Mouse (Mus musculus) gastrocnemius, postnatal 4 days (tissue): Measurements from ENCODE around the gene Gm2115. TPM values are rescaled to one million over a fixed set of nuclear protein-coding genes. Genes with fewer than 3 reads are reported as not detected.

Experiments used
- DNase-seq, 2 experiments: peaks; one replicate each; pipeline ENCODE4 v3.0.0; 2021 to 2022; ENCODE audit warnings: low spot score in 2 of 2, mixed read lengths in 2 of 2
- long read RNA-seq, 2 experiments: library from polyadenylated mRNA; stranded (forward); transcript quantifications; one replicate each; pipeline ENCODE4 v2.0.0; 2021
- total RNA-seq, 2 experiments: library from RNA; stranded (reverse); gene quantifications; 2 replicates each; pipeline ENCODE4 v1.2.3; 2021

Gene Gm2115
- total RNA-seq = 1 to 10 TPM in 1 of 2 experiments, under 1 TPM in 1; 0.96 to 1.4 TPM
- long read RNA-seq, experiment 1 = 0 reads
- long read RNA-seq, experiment 2 = 0 reads

DNA sequence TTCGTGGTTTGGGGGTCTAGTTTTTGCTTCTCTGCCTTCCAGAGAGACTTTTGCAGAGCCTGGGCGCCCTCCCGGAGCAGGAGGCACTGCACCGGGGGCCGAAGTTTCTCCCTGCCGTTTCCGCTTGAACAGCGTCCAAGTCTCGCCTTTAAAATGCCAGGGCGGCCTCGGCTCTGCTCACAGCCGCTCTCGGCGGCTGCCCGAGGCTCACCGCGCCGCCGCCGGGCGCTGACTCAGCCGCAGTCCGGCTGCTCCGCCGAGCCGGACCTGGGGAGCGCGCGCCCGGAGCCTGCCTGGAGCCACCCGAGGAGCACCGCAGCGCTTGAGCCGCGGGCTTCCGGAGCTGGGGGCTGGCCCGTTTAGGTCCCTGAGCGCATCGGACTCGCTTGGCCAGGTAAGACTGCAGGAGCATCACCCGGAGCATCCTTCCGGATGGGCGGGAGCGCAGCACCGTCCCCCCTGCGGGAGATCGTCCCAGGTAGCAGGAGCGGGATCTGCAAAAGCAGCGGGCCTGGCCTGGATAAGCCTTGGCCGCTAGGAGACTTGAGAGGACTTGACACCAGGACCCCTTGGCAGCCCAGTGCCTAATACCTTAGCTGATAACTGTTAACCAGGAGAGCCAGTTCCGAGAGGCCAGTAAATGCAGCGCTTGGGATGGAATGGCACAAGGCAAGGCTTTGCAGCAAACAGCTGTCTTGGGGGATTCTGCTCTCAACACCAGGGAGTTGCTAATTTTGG, at the start of gene Gm2115:
Gm2115 (plus strand) TSS at position 159 of the 738 bp plus-strand sequence.
- peak; percentile 21 to 22 for DNase-seq

DNA sequence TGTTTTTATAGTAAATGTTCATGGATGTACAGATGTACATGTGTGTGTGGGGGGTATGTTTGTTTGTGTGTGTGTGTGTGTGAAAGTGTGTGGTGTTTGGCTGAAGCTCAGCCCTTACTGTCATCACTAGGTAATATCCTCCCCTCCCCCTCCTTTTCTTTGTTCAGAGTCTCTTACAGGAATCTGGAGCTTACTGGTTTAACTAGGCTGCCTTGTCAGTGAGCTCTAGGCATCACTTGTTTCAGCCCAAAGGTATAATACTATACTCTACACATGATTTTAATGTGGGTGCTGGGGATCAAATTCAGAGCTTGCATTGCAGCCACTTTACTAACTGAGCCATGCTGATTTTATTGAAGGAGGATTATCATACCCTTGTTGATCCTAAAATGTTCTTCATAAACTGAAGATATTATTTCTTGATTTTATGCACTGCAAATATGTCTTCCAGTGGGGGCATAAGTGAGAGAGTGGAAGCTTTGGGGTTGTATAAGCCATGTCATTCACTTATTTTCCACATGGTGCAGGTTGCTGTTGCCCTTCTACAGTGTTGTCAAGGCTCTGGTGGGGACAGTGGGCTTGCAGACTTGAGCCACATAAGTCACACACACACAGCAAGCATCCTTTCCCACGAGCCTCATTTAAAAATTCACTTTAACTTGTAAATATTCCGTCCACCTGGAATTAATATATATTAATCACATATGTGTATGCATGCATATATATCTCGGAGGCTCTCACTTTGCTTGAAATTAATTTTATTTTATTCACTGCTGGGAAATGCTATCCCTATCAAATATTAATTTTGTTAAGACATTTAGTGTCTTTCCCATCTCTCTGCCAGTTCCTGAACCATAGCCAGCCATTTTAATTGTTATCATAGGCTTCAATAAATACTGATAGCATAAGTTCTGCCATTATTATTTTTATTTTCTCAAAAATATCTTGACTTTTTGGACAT, 45.0 kb upstream of the Gm2115 start:
- DNase-seq = no peak

DNA sequence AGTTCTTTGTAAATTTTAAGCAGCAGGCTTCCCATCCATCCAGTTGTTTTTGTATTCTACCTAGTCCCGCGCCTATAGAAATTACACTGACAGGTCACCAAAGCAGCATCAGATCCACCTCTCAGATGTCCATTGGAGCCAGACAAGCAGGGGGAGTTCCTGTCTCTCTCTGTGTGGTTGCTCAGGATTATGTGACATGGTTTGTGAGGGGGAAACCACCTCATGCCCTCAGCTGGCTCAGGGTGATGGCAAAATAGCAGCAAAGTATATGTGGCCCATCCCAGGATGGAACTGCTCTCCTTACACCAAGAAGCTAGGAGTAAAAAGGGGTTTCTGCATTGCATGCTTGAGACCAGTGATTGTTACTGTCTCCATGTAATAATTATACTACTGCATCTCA, 42.3 kb upstream of the Gm2115 start:
- no peak for DNase-seq

DNA sequence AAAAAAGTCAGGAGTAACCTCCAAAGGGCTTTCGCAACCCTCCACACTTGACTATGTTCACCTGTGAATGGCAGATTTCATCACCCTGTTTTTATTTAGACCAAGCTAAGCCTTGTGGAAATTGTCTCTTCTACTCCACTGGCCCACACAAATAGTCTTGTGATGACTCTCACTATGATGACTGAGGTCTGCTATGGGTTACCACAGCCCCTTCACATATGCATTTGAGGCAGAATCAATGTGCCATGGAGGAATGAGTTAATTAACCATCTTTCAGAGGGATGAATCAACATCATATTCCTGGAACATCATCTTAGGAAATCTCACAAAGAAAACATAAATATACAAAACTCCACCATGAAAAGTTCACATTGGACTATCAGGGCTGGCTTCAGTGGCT, 25.6 kb upstream of the Gm2115 start:
- no peak for DNase-seq

DNA sequence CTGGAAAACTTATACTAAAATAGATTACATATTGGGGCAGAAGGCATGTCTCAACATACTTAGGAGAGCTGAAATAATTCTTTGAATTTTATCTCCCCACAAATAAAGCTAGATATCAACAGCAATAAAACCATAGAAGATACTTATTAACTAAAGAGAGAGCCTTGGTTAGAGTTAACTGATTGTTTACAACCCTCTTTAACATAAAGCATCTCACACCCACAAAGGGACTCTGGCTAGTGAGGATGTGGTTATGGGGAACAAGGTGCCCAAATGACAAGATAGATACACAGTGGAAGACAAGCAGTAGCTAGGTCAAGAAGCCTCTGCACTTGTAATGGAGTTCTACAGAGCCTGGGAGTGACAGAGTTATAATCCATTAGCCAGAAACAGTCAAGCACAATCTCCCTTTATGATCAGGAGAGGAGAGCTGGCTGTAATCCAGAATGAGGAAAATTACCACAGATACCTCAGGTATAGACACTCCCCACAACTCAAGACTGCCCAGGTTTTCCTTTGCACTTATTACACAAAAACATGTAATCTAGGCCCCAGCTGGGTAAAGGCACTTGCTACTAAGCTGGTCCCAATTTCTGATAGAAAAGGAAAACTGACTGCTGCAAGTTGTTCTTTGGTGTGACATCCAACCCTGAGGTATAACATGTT, 10.1 kb upstream of the Gm2115 start:
- DNase-seq = no peak

DNA sequence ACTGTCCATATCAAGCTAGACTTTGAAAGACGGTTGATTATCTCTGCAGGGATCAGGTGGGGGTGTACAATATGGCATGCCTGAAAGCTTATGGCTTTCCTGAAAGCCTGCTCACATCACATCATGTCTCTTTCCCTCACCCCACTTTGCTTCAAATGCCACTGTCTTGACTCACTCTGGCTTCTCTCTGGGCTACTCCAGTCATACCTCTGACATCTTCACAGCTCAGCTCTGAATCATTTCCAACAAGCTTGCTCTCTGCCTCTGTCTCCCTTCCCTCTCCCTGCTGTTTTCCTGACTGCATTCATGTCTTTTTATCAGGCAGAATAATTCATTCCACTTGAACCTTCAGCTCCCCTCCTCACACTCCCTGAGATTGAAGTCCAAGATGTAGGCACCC, 7.4 kb upstream of the Gm2115 start:
- no peak for DNase-seq

DNA sequence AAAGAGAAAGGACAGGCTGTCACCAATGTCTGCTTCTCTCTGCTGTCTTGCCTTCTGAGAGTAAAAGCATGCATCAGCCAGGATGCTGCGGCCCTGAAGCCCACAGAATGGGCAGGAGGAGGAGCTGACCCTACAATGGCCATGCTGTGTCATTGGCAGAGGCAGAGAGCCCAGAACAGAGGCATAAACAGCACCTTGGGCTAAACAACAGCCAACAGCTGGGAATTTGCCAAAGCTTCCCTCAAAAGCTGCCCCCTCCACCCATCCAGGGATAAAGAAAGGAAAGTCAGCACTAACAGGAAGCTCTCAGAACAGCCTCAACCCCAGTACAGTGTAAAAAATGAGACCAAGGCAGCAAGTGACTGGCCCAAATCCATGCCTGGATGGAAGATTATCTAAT, 6.3 kb upstream of the Gm2115 start:
- no peak for DNase-seq

DNA sequence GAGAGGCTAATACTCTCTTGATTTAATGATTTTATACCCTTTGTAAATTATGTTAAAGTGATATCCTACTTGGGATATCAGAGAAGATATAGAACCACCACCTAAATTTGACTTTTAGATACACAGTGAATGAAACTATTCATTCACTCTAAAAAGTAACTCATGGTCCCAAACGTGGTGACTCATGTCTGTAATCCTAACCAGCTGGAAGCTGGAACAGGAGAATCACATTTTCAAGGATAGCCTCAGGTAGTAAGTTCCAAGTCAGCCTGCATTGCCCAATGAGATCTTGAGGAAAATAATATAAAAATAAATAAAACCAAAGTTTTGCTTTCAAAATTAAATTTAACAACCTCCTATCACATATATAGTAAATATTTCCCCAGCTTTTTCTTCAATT, 2.6 kb upstream of the Gm2115 start:
- DNase-seq = no peak

DNA sequence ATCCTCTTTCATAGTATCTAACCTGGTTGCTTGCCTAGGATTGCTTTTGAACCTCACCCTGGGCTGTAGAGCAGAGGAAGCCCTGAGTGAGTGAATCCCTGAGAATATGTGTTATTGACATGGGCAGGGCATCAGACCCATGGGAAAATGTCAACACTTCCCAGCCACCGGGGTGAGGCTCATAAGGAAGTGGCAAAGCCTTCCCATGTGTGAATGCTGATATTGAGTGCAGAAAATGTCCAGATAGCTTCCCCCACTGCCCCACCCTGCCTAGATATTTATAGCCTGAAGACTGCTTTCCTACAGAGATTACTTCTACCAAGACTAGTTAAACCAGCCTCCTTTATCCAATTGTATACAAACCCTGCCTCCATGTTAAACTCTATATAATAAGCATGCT, 4.0 kb downstream of the Gm2115 start:
- no peak for DNase-seq

DNA sequence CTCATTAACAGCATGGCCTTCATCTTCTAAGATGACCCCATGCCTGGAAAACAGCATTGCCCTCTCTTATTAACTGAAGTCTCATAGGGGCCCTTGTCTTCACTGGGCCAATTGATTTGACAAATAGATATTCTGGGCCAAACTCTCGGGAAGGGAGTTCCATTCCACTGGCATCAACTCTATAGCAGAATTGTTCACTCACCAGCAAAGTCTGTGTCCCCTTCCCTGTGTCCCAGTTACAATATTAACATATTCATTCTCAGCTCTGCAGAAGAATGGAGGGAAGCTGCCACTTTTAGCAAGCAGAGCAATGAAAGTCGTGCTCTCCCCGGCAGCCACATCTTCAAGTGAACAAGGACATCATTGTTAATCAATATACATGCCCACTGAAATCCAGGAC, 5.9 kb downstream of the Gm2115 start:
- no peak for DNase-seq

DNA sequence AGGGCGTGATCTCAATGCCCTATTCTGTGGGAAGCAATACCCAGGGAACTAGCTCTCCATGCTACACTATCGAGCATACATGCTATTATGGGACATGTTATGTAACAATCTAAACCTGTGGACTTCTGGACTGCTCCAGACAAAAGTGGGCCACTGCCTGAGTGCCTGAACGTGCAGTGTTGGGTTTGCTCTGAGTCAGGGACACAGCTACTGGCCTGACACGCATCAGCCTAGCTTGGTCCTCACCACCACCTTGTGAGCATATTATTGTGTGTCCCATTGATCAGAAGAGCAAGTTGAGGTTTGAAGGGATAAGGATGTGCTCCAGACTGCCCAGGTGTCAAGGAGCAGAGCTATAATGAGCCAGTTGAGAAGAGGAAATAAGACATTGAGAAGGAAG, 16.2 kb downstream of the Gm2115 start:
- DNase-seq = no peak

DNA sequence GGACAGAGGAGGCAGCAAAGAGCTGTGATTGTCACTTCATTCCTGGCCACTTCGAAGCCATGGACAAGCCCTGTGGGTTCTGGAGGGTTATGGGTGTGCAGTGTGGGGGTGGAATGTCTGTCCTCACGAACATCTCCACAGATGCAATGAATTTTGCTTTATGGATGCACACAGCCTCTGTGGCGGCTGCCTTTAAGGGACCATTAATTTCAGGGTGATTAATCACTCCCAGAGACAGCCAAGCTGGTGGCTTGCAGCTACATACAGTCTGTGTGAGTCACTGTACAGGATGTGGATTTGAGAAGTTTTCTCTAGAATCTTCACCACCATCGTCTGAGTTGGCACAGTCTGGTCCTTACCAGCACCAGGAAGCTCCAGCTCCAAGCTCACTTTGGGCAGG, 17.9 kb downstream of the Gm2115 start:
- DNase-seq = no peak

DNA sequence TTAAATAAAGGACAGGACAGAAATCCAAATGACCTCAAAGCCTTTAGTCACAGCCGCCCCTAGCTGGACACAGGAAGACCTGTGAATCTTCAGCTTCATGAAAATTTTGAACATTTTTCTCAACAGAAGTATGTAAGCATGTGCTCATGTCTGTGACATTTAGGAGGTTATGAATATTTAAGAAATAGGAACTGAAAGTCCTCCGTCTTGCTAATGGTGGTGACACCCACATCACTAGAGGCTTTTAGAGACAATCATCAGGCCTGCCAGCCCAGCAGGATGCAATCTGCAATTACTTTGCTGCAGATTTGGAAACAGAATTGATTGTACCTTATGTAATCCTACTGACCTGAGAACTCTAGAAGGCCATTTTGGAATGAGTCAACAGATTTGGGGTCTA, 22.7 kb downstream of the Gm2115 start:
- DNase-seq = no peak

DNA sequence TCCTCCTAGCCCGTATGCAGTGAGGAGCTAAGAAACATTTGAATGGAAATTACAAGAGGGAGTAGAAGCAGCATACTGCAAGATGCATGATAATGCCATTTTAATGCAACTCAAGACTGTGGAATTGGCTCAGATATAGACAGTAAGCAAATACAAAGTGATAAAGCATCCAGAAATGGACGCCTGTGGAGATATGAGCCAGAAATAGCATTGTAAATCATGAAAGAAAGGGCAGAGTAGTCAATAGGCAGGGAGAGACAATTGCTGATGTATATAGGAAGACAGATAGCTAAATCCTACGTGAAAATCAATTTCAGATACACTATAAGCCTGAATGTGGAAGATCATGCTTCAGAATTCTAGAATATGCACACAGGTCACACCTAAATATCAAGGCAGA, 26.5 kb downstream of the Gm2115 start:
- DNase-seq = no peak

DNA sequence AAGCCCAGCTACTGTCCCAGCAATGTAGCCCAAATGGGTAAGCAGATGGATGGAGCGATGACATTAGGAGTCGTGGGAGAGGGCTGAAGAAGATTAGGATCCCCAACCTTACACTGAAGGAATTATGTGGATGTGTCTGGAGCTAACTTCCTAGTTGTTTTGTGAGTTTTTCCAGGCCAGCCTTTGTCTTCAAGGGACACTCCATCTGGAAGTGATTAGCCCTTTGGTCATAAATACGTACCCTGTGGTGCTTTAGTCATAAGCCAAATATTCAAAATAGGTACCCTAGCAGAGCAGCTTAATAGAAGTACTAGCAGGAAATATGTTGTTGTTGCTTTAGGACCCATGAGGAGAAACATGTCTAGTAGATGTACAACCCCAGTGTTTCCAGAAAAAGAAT, 28.6 kb downstream of the Gm2115 start:
- DNase-seq = no peak

DNA sequence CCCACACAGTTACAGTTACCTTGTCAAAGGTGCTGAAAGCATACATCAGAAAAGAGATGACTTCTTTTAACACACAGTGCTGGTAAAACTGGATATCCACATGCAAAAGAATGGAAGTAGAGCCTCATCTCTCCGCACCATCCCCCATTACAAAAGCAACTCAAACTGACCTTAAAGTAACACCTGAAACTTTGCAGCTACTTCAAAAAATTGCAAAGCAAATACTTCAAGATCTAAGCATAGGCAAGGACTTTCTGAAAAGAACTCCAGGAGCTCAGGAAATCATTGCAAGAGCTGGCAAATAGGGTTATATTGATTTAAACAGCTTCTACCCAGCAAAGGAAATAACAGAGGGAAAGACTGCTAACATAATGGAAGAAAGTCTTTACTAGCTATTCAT, 31.7 kb downstream of the Gm2115 start:
- no peak for DNase-seq

DNA sequence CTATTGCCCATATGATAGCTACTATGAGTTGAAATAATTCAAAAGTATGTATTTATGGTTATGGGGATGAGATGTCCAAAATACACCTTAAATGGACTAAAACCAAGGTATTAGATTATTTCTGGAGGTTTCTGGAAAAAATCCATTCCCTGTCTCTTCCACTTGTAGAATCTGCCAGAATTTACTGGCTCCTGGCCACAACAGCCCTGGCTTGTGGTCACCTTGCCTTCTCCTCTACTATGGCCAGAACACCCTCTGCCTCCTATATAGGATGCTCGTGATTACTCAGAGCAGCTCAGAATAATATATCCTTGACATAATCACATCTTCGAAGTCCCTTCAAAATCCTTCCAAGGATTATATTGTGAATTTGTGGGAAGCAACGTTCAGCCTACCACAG, 35.5 kb downstream of the Gm2115 start:
- no peak for DNase-seq

DNA sequence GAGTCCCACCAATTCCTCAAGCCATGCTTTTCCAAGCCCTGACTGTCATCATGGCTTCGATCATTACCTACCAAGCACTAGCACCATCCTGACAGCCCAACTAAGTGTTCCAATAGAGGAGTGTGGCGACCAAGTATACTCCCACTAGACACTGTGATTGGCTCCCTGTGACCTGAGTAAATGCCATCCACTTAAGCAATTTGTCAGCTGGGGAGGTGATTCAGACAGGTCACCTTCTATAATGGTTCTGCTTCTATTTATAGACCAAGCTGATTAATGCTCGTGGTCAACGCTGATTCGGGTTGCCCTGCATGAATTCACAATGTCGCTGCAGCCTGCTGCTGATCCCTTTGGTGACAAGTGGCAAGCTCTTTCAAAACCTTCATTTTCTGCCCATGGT, 37.4 kb downstream of the Gm2115 start:
- no peak for DNase-seq

DNA sequence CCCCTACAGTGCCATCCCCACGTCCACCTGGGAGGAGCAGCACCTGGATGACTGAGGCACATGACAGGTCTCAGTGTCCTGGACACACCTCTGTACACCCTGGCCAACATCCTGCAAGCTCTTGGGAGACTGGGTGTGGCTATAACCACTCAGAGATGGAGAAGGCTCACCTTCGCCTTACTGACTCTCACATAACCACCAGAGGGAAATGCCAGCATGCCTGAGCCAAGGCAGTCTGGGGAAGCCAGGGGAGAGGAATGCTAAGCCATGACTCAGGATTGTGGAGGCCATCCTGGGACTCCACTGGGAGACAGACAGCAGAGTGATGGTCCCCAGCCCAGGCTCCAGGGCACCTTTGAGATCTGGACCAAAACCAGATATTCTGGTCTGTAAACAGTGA, 48.3 kb downstream of the Gm2115 start:
- DNase-seq = peak in 1 of 2 experiments; percentile 3

DNA sequence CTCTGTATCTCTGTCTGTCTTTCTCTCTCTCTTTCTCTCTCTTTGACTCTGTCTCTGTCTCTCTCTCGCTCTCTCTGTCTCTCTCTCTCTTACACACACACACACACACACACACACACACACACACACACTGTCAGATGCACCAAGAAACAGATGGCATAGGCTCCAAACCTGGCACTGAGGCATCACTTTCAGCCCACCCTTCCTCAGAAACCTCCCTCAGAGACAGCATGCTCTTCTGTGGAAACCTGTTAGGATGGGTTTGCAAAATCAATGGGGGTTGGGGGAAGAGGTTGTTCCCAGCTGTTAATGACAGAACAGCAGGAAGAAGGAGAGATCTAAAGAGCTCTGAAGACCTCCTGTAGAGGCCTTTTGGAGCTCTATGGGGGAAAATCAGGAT, 50.1 kb downstream of the Gm2115 start:
- DNase-seq = no peak

DNA sequence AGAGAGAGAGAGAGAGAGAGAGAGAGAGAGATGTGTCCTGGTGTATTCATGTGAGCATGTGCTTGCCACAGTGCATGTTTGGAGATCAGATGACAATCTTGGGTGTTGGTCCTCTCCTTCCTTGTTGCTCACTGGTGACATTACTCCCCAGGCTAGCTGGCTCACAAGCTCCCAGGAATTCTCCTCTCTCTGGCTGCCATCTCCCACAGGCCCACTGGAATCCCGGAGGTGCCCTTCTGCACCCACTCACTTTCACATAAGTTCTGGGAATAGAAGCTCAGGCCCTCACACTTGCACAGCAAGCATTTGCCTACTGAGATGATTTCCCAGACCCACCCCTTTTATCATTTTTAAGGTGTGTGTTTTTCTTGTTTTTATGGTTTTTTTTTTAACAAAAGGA, 51.0 kb downstream of the Gm2115 start:
- no peak for DNase-seq

DNA sequence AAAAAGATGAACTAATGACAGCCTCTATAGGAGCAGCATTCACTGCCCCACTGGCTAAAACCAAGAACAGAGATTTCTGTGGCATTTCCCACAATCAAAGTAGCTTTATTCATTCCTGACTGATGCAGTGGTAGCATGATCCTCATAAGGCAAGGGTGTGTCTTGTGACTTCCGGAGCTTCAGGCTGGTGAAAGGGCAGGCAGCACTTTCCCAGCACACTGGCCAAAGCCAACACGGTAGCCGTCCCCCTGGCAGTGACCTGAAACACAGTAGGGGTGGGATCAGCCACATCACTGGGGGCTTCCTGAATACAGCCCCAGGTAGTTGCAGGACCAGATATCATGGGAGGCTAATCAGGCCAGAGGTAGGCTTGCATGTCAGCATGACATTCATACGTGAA, 56.3 kb downstream of the Gm2115 start:
- no peak for DNase-seq
